Mouse (Mus musculus) forebrain, embryonic 11.5 days (tissue): ENCODE data around the gene Slc25a25. TPM values are rescaled to one million over a fixed set of nuclear protein-coding genes. Genes with fewer than 3 reads are reported as not detected.

Experiments
- ATAC-seq: fragments of 200-750 bp; cut with Nextera tagmentation; replicated peaks from 2 replicates; pipeline ENCODE4 v1.8.0; 2017; ENCODE audit warnings: moderate TSS enrichment; ENCODE audit not compliant: low FRiP score
- DNase-seq: peaks from one replicate; pipeline ENCODE4 v3.0.0-alpha.2; 2017; ENCODE audit warnings: low spot score
- H3K27ac ChIP-seq: fragments of 300-500 bp; sonication (generic); 2 replicates; pipeline ENCODE4 v1.5.1; 2014; ENCODE audit warnings: low read depth, low read length
- H3K27me3 ChIP-seq: fragments of 300-500 bp; sonication (generic); 2 replicates; pipeline ENCODE4 v1.6.1; 2014; ENCODE audit warnings: mild to moderate bottlenecking, low read length, mixed read lengths; ENCODE audit not compliant: control insufficient read depth, insufficient read depth
- H3K36me3 ChIP-seq: fragments of 300-500 bp; sonication (generic); 2 replicates; pipeline ENCODE4 v1.6.1; 2014; ENCODE audit warnings: mild to moderate bottlenecking, low read length, moderate library complexity, mixed read lengths; ENCODE audit not compliant: control insufficient read depth, insufficient read depth
- H3K4me1 ChIP-seq: fragments of 300-500 bp; sonication (generic); replicated peaks from 2 replicates; pipeline ENCODE4 v1.6.1; 2014; ENCODE audit warnings: low read length, mixed read lengths; ENCODE audit not compliant: control insufficient read depth, insufficient read depth
- H3K4me2 ChIP-seq: fragments of 300-500 bp; sonication (generic); 2 replicates; pipeline ENCODE4 v1.6.1; 2014; ENCODE audit warnings: low read depth, mild to moderate bottlenecking, low read length, moderate library complexity, mixed read lengths; ENCODE audit not compliant: severe bottlenecking
- H3K4me3 ChIP-seq: fragments of 300-500 bp; sonication (generic); 2 replicates; pipeline ENCODE4 v1.5.1; 2014; ENCODE audit warnings: low read depth, low read length
- H3K9ac ChIP-seq: fragments of 300-500 bp; sonication (generic); 2 replicates; pipeline ENCODE4 v1.6.1; 2014; ENCODE audit warnings: low read length
- H3K9me3 ChIP-seq: fragments of 300-500 bp; sonication (generic); 2 replicates; pipeline ENCODE4 v1.6.1; 2016; ENCODE audit warnings: low read length, mixed read lengths; ENCODE audit not compliant: control insufficient read depth
- WGBS: fragments of 180-500 bp; shearing (Covaris S2); extraction: QIAGEN DNeasy Blood & Tissue Kit; methylation state at CpG from one replicate; pipeline ENCODE4 v1.1.7; 2014; 5-methylcytosine and 5-hydroxymethylcytosine counted together
- polyA plus RNA-seq: library from polyadenylated mRNA; unstranded; fragments of >200 nt; fragmentation: Nextera tagmentation; extraction: Ambion mirVana; gene quantifications from 2 replicates; pipeline ENCODE4 v1.2.1, GENCODE M21; 2014

The Slc25a25 gene
- polyA plus RNA-seq, 1 experiment from 2014 or later, result 25.9 TPM

DNA sequence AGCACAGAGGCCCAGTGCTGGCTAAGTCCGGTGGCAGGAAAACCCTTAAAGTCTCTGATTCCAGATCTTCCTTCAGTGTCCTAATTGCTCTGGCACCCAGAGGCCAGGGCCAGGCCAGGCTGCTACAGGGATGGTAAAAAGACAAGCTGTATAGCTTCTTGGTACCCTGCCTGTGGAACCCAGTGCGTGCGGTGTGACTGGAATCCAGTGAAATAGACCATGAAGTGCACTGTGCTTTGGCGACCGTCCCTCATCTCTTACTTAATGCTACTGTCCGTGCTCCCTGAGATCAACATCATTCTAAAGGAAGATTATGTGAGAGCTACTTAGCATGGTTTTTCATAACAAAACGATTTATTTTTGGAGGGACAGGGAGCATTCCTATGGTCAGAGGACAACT lies 39.8 kb downstream of the Slc25a25 start:
- no peak overlapping the region for H3K9ac ChIP-seq
- H3K9me3 ChIP-seq, result no peaks in the 10 kb centered on the region
- H3K27ac ChIP-seq, result no peak overlapping the region
- no peak overlapping the region for H3K4me2 ChIP-seq
- H3K4me3 ChIP-seq, result no peak overlapping the region
- no peaks in the 10 kb centered on the region; the same call in 1 of the 2 replicates for H3K36me3 ChIP-seq
- no peak for DNase-seq
- ATAC-seq, result no peak
- H3K4me1 ChIP-seq, result no peaks in the 10 kb centered on the region
- WGBS, result 91% methylated on average over 7 of the region's 7 CpGs
- no peaks in the 10 kb centered on the region for H3K27me3 ChIP-seq

DNA sequence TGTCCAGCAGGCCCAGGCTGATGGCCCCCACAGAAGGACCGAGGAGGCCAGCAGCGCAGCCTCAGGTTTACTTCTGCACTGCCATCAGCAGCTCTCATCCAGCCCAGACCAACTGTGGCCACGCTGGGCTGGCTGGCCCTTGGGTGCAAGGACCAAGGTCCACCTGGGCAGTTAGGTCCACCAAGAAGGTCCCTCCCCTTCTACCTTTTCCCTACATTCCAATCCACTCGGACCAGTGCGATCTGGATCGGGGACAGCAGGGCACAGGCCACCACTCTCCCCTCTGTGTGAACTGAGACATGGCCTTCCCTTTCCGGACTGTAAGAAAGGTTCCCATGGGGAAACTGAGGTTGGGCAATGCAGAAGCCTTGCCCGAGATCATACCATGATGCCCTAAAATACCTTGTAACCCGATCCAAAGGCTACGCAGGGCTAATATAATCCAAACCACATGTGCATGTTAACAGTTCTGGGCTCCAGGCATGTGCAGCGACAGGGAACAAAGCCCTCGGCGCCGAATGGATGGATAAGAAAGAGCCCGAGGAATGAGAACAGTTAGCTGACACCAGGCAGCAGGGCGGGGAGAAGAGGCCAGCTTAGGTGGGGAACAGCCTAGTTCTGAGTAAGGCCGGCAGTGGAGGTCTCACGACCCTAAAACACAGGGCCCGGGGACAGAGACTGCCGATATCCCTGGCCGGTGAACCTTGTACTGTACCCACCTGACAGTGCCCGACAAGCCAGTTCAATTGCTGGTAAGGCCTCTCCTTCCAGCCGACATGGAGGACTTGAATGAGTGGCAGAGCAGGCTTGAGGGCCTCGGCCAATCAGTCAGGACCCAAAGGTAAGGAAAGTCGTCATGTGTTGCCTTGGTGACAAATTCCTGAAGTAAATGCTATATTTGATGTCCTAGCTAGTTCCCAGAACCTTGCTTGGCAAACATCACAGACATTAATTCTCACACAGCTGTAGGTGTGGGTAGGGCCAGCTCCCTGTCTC lies 42.5 kb downstream of the Slc25a25 start:
- no peak overlapping the region for H3K27ac ChIP-seq
- no peaks in the 10 kb centered on the region for H3K4me1 ChIP-seq
- H3K27me3 ChIP-seq, result no peaks in the 10 kb centered on the region
- H3K9ac ChIP-seq, result no peak overlapping the region
- H3K4me3 ChIP-seq, result no peak overlapping the region
- H3K36me3 ChIP-seq, result no peaks in the 10 kb centered on the region; the same call in 1 of the 2 replicates
- no peak overlapping the region for H3K4me2 ChIP-seq
- H3K9me3 ChIP-seq, result no peaks in the 10 kb centered on the region
- ATAC-seq, result no peak
- WGBS, result 70% methylated on average over 25 of the region's 25 CpGs
- no peak for DNase-seq

GRCm38 (mm10) chr2:32407144-32407824 lies 44.0 kb downstream of the Slc25a25 start:
- ATAC-seq, result no peak
- no peak overlapping the region for H3K9ac ChIP-seq
- H3K27ac ChIP-seq, result no peak overlapping the region

GRCm38 (mm10) chr2:32404663-32405062 lies 46.6 kb downstream of the Slc25a25 start:
- H3K4me3 ChIP-seq, result no peak overlapping the region
- H3K9me3 ChIP-seq, result no peaks in the 10 kb centered on the region
- no peaks in the 10 kb centered on the region for H3K4me1 ChIP-seq
- ATAC-seq (peak; percentile 24; the same call in 1 of the 2 replicates), DNase-seq (peak; percentile 96)
- no peak overlapping the region for H3K9ac ChIP-seq
- WGBS, result 26% methylated on average over 2 of the region's 2 CpGs
- no peaks in the 10 kb centered on the region for H3K27me3 ChIP-seq
- no peak overlapping the region for H3K27ac ChIP-seq
- no peaks in the 10 kb centered on the region; the same call in 1 of the 2 replicates for H3K36me3 ChIP-seq
- no peak overlapping the region for H3K4me2 ChIP-seq

More at GRCm38 (mm10) chr2:32407144-32407824, 44.0 kb downstream of the Slc25a25 start:
- Histone ChIP-seq H3K4me1 (no peaks in the 10 kb centered on the region), H3K9me3 (no peaks in the 10 kb centered on the region), H3K4me3 (no peak overlapping the region), H3K27me3 (no peaks in the 10 kb centered on the region), H3K4me2 (no peak overlapping the region), H3K36me3 (no peaks in the 10 kb centered on the region; the same call in 1 of the 2 replicates)
- no peak for DNase-seq
- 83% methylated on average over 7 of the region's 7 CpGs for WGBS

DNA sequence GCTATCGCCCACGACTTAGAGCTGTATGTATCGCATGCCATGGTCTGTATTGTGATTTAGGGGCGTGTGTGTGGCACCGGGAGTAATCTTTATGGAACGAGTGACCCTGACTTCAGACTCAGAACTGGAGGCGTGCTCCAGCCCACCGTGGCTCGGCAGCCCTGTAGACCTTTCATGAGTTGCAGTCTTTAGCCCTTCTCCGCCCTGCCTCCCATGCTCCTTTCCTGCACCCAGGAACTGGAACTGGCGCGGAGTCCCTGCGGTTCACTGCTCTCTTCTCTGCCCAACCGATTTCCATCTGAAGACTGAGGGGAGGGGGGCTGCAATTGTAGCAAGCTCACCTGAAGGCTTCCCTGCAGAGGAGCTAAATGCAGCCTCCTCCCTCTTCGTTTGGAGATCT lies 54.5 kb downstream of the Slc25a25 start:
- no peak for DNase-seq
- Histone ChIP-seq H3K36me3 (no peaks in the 10 kb centered on the region; the same call in 1 of the 2 replicates), H3K9me3 (no peaks in the 10 kb centered on the region), H3K4me2 (peak overlapping the region; percentile 83), H3K27ac (no peak overlapping the region), H3K4me3 (peak overlapping the region; percentile 80), H3K4me1 (peaks cover 3% of the 10 kb centered on the region; the same call in 1 of the 2 replicates), H3K9ac (peak overlapping the region; percentile 76), H3K27me3 (no peaks in the 10 kb centered on the region)
- WGBS, result under 1% methylated on average over 15 of the region's 15 CpGs
- no peak for ATAC-seq

- ATAC-seq (peak; percentile 94), DNase-seq (peak; percentile 91)
- Histone ChIP-seq H3K9ac (peak overlapping the region; percentile 76), H3K27ac (peak overlapping the region; percentile 75), H3K27me3 (no peaks in the 10 kb centered on the region), H3K36me3 (no peaks in the 10 kb centered on the region; the same call in 1 of the 2 replicates), H3K9me3 (no peaks in the 10 kb centered on the region), H3K4me2 (peak overlapping the region; percentile 83), H3K4me3 (peak overlapping the region; percentile 80), H3K4me1 (peaks cover 3% of the 10 kb centered on the region; the same call in 1 of the 2 replicates)
- WGBS, result 1% methylated on average over 58 of the region's 59 CpGs
Observed at GRCm38 (mm10) chr2:32395946-32396621, 55.2 kb downstream of the Slc25a25 start.

DNA sequence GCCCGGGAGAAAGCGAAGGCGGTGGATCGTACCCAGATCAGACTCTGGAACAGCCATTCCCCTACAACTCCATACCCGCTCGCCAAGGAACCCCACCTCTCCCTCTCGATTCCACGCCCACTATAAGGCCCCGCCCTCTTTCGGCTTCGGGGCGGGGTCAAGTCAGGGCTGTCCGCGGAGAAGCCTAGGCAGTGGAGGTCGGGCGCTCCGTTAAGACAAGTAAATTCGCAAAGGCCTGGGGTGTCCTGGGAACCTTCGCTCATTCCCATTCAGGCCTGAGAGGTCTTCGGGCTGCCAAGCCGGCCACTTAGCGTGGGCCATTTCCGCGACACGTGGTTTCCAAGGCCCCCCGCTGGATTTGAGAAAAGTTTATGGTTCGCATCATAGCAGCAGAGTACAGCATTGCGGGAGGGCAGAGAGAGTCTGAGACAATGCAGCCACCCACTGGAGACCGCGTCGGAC lies 55.7 kb downstream of the Slc25a25 start, which contains the start of gene Ptges2:
TSS of gene Ptges2 (plus strand) at position 413 of the 462 bp plus-strand sequence.
- peak within 1 kb of the TSS; percentile 75 for H3K27ac ChIP-seq
- no peaks in the 10 kb centered on the region for H3K27me3 ChIP-seq
- DNase-seq (peak; percentile 90), ATAC-seq (peak; percentile 86)
- peak within 1 kb of the TSS; percentile 80 for H3K4me3 ChIP-seq
- peak within 1 kb of the TSS; percentile 83 for H3K4me2 ChIP-seq
- H3K9me3 ChIP-seq, result no peaks in the 10 kb centered on the region
- peaks cover 3% of the 10 kb centered on the region; the same call in 1 of the 2 replicates for H3K4me1 ChIP-seq
- under 1% methylated on average over 31 of the region's 31 CpGs for WGBS
- peak within 1 kb of the TSS; percentile 76 for H3K9ac ChIP-seq
- H3K36me3 ChIP-seq, result no peaks in the 10 kb centered on the region; the same call in 1 of the 2 replicates
